Mouse (Mus musculus) midbrain, postnatal 0 days (tissue): ENCODE data around the gene Ttyh2. TPM values are rescaled to one million over a fixed set of nuclear protein-coding genes. Genes with fewer than 3 reads are reported as not detected.

Experiments
- ATAC-seq: fragments of 200-750 bp; cut with Nextera tagmentation; 2 replicates; pipeline ENCODE4 v1.8.0; 2017; ENCODE audit warnings: moderate number of reproducible peaks, mild to moderate bottlenecking, moderate TSS enrichment, moderate library complexity; ENCODE audit not compliant: low FRiP score
- DNase-seq: peaks from one replicate; pipeline ENCODE4 v3.0.0-alpha.2; 2015; ENCODE audit warnings: low spot score
- H3K27ac ChIP-seq: fragments of 300-500 bp; sonication (generic); 2 replicates; pipeline ENCODE4 v1.5.1; 2014; ENCODE audit warnings: low read depth, mild to moderate bottlenecking, low read length, mixed read lengths
- H3K27me3 ChIP-seq: fragments of 300-500 bp; sonication (generic); 2 replicates; pipeline ENCODE4 v1.6.1; 2014; ENCODE audit warnings: low read length, control low read depth, mixed read lengths; ENCODE audit not compliant: insufficient read depth
- H3K36me3 ChIP-seq: fragments of 300-500 bp; sonication (generic); 2 replicates; pipeline ENCODE4 v1.6.1; 2014; ENCODE audit warnings: low read length, control low read depth, mixed read lengths; ENCODE audit not compliant: insufficient read depth
- H3K4me1 ChIP-seq: fragments of 300-500 bp; sonication (generic); 2 replicates; pipeline ENCODE4 v1.6.1; 2014; ENCODE audit warnings: mild to moderate bottlenecking, control low read depth, antibody characterized with exemption, low read length, mixed read lengths; ENCODE audit not compliant: insufficient read depth
- H3K4me2 ChIP-seq: fragments of 300-500 bp; sonication (generic); 2 replicates; pipeline ENCODE4 v1.6.1; 2014; ENCODE audit warnings: low read depth, mild to moderate bottlenecking, low read length, mixed read lengths; ENCODE audit not compliant: poor library complexity, severe bottlenecking
- H3K4me3 ChIP-seq: fragments of 300-500 bp; sonication (generic); 2 replicates; pipeline ENCODE4 v1.5.1; 2014; ENCODE audit warnings: low read depth, mild to moderate bottlenecking, low read length, moderate library complexity
- H3K9ac ChIP-seq: fragments of 300-500 bp; sonication (generic); replicated peaks from 2 replicates; pipeline ENCODE4 v1.6.1; 2014; ENCODE audit warnings: mild to moderate bottlenecking, low read length, moderate library complexity, mixed read lengths; ENCODE audit not compliant: poor library complexity, severe bottlenecking
- H3K9me3 ChIP-seq: fragments of 300-500 bp; sonication (generic); 2 replicates; pipeline ENCODE4 v1.6.1; 2016; ENCODE audit warnings: low read length, control low read depth
- CTCF ChIP-seq: IDR thresholded peaks from 2 replicates; pipeline ENCODE4 v1.5.1; 2016; ENCODE audit warnings: antibody characterized with exemption, mild to moderate bottlenecking
- WGBS: fragments of 180-500 bp; shearing (Covaris S2); extraction: QIAGEN DNeasy Blood & Tissue Kit; methylation state at CpG from one replicate; pipeline ENCODE4 v1.1.7; 2014; 5-methylcytosine and 5-hydroxymethylcytosine counted together
- polyA plus RNA-seq: library from polyadenylated mRNA; unstranded; fragments of >200 nt; fragmentation: Nextera tagmentation; extraction: Ambion mirVana; gene quantifications from 2 replicates; pipeline ENCODE4 v1.2.1, GENCODE M21; 2015
- total RNA-seq: library from RNA; depleted of rRNA; stranded (reverse); fragments of >200 nt; gene quantifications from 2 replicates; pipeline ENCODE4 v1.2.3, GENCODE M21; 2014; rRNA removed

Ttyh2 gene
- total and polyA plus RNA-seq, 2 experiments from 2014 or later: 27.1 to 58.2 TPM

DNA sequence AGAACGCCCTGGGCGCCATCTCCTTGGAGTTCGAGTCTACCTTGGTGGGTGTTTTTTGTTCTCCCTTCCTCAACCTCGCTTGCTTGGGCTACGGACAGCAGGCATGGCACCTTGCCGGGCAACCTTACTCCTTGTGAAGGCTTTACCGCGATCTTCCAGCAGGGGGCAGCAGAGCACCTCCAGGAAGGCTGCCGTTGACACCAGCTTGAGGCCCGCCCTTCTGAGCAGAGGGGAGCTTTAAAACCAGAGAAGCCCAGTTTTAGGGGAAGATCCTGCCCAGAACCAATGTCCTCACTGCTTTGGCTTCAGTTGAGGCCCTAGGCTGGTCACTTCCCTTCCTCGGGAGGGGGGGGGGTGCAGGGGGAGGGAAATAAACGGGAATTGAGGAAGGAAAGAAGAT lies 69.9 kb downstream of the Ttyh2 start:
- Histone ChIP-seq H3K9ac (no peak overlapping the region), H3K4me2 (peak overlapping the region; percentile 40), H3K4me3 (no peak overlapping the region), H3K27ac (no peak overlapping the region), H3K27me3 (peaks cover 4% of the 10 kb centered on the region; the same call in 1 of the 2 replicates), H3K36me3 (no peaks in the 10 kb centered on the region), H3K4me1 (no peaks in the 10 kb centered on the region), H3K9me3 (no peaks in the 10 kb centered on the region)
- peak; percentile 98 for TF ChIP-seq CTCF
- 2% methylated on average over 12 of the region's 12 CpGs for WGBS
- ATAC-seq (no peak), DNase-seq (peak; percentile 89)

DNA sequence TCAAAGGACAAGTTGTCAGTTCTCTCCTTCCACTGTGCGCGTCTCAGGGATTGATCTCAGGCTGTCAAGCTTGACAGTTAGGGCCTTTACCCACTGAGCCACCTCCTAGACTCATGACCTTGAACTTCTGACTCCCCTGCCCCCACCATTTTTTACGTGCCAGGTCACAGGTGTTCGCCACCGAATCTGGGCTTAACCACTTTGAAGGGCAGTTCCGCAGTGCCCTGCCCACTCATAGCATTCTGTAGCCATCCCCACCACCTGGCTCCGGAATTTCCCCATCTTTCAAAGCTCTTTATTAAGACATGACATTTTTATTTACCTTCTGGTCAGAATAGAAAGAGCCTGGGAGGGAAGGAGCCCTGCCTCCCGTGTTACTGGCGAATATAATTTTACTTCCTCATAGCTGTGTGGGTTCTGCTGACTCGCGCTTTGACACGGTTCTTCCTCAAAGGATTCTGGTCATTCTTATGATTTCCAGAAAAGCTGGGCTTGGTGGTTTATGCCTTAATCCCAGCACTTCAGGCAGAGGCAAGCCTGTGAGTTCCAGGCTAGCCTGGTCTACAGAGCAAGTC lies 72.4 kb downstream of the Ttyh2 start:
- H3K4me2 ChIP-seq: no peak overlapping the region
- H3K27ac ChIP-seq: no peak overlapping the region
- H3K36me3 ChIP-seq: no peaks in the 10 kb centered on the region
- H3K4me3 ChIP-seq: no peak overlapping the region
- H3K4me1 ChIP-seq: no peaks in the 10 kb centered on the region
- H3K9me3 ChIP-seq: no peaks in the 10 kb centered on the region
- no peak overlapping the region for H3K9ac ChIP-seq
- H3K27me3 ChIP-seq: peaks cover 4% of the 10 kb centered on the region; the same call in 1 of the 2 replicates
- ATAC-seq: no peak
- 86% methylated on average over 12 of the region's 12 CpGs for WGBS
- TF ChIP-seq CTCF: no peak
- DNase-seq: no peak

DNA sequence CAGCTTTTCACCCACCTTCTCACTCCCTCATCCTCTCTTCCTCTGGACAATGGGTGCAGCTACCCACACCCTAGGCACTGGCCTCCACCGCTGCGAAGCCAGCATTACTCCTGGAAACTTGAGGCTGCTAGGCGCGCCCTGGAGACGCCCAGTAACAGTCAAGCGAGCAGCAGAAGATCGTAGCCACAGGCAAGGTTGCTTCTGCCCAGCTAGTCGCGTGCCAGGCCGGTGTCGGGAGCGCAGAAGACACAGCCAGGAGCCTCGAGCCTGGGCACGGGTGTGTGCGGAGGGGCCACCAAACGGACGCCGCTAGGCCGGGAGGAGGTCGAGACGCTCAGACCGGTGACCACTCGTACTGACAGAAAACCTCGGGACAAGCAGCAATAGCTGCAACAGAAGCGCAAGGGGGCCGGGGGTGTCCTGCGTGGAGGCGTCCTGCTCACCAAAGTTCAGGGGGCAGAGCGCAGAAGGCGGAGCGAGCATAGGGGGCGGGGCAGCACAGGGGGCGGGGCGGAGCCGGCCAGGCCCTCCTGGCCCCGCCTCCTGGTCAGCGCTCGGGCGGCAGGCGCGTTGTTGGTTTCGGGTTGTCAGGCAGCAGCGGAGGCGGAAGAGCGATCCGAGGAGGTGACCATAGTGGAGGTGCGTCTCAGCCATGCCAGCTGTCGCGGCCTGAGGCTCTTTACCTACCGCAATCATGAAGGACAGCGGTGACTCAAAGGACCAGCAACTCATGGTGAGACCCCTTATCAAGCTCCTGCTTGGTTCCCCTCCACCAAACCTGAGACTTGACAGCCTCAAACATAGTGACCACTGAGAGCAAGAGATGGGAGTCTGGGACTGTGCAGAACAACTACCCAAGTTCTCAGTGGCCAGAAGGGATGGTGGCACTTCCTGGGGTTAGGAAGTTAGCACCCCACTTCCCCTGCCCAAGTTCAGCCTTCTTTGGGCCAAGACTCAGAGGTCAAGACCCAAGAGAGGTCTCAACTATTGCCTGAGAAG lies 89.9 kb downstream of the Ttyh2 start, which contains the start of gene Kif19a:
Kif19a (plus strand) TSS at position 569 of the 999 bp plus-strand sequence.
- H3K4me1 ChIP-seq: no peaks in the 10 kb centered on the region
- peaks cover 6% of the 10 kb centered on the region for H3K27me3 ChIP-seq
- peak within 1 kb of the TSS; percentile 46 for H3K9ac ChIP-seq
- DNase-seq (peak; percentile 28), ATAC-seq (no peak)
- no peaks in the 10 kb centered on the region for H3K9me3 ChIP-seq
- WGBS: 2% methylated on average over 45 of the region's 51 CpGs
- peak within 1 kb of the TSS; percentile 92 for H3K4me2 ChIP-seq
- no peak for TF ChIP-seq CTCF
- no peaks in the 10 kb centered on the region for H3K36me3 ChIP-seq
- peak within 1 kb of the TSS; percentile 43 for H3K4me3 ChIP-seq
- no peak within 1 kb of the TSS for H3K27ac ChIP-seq

DNA sequence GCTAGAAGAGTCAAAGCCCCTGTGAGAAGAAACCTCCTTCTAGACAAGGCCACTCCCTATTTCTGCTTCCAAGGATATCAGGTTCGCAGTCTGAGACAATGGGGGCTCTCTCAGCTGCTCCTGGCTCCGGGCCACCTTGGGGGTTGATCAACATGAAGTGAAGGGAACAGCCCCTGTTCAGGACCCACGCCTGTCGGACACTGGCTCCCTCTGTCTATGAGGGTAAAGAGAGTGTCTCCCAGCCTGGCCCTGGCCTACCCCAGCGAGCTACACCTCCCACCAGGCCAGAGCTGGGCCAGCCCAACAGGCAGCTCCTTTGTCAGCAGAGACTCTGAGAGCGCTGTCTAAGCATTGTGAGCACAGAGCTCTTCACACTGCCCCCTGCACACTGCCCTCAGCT lies 94.7 kb downstream of the Ttyh2 start:
- no peaks in the 10 kb centered on the region for H3K9me3 ChIP-seq
- ATAC-seq (0 out of 2 replicates have a peak, but pooled peaks have one; percentile 23), DNase-seq (no peak)
- H3K4me2 ChIP-seq: no peak overlapping the region
- 41% methylated on average over 6 of the region's 6 CpGs for WGBS
- H3K4me1 ChIP-seq: no peaks in the 10 kb centered on the region
- no peak overlapping the region for H3K4me3 ChIP-seq
- H3K27me3 ChIP-seq: peaks cover 6% of the 10 kb centered on the region
- H3K27ac ChIP-seq: no peak overlapping the region
- H3K9ac ChIP-seq: no peak overlapping the region
- no peak for TF ChIP-seq CTCF
- no peaks in the 10 kb centered on the region for H3K36me3 ChIP-seq

Other genes starting within 250 kb of the Ttyh2 start
- 903 and 1,541 TPM in 2 replicates for gene Rpl38, start 6.9 kb upstream of the Ttyh2 start, total RNA-seq
- gene Rpl38, start 6.9 kb upstream of the Ttyh2 start, polyA plus RNA-seq: 889 and 977 TPM in 2 replicates
- 3.8 and 4.4 TPM in 2 replicates for gene Dnaic2, start 52.0 kb downstream of the Ttyh2 start, total RNA-seq
- gene Dnaic2, start 52.0 kb downstream of the Ttyh2 start, polyA plus RNA-seq: 2.0 and 3.2 TPM in 2 replicates
- 5.3 and 7.2 TPM in 2 replicates for gene Kif19a, start 90.0 kb downstream of the Ttyh2 start, total RNA-seq
- gene Kif19a, start 90.0 kb downstream of the Ttyh2 start, polyA plus RNA-seq: 0.85 and 1.3 TPM in 2 replicates
- 46.9 and 68.2 TPM in 2 replicates for gene Btbd17, start 120.5 kb downstream of the Ttyh2 start, total RNA-seq
- gene Btbd17, start 120.5 kb downstream of the Ttyh2 start, polyA plus RNA-seq: 27.1 and 28.0 TPM in 2 replicates
- not detected in 2 replicates for gene Gpr142, start 123.5 kb downstream of the Ttyh2 start, total RNA-seq
- not detected in 2 replicates for gene Gpr142, start 123.5 kb downstream of the Ttyh2 start, polyA plus RNA-seq
- gene Gprc5c, start 175.7 kb downstream of the Ttyh2 start, total RNA-seq: 7.5 and 12.8 TPM in 2 replicates
- 5.7 and 5.8 TPM in 2 replicates for gene Gprc5c, start 175.7 kb downstream of the Ttyh2 start, polyA plus RNA-seq
- gene Cd300a, start 214.6 kb downstream of the Ttyh2 start, total RNA-seq: 1.5 and 1.8 TPM in 2 replicates
- gene Cd300a, start 214.6 kb downstream of the Ttyh2 start, polyA plus RNA-seq: 1.4 and 1.7 TPM in 2 replicates